Mouse (Mus musculus) hematopoietic stem cell, adult 5-6 weeks (primary cell): ENCODE results near the gene Rasgrp2. TPM values are rescaled to one million over a fixed set of nuclear protein-coding genes. Genes with fewer than 3 reads are reported as not detected.

Experiments used
- ATAC-seq, 2 experiments: fragments of 125-278 bp in 1 of 2; replicated peaks in 1 of 2; 2 replicates each; pipeline ENCODE4 v1.8.0; 2016 to 2017; ENCODE audit warnings: inconsistent platforms in 2 of 2, mild to moderate bottlenecking in 2 of 2, moderate number of reproducible peaks in 2 of 2, low read depth in 1 of 2, moderate TSS enrichment in 1 of 2; ENCODE audit not compliant: low FRiP score in 2 of 2, poor library complexity in 2 of 2, severe bottlenecking in 2 of 2, insufficient read depth in 1 of 2, low TSS enrichment in 1 of 2
- total RNA-seq: library from RNA; stranded (forward); fragments of 172-1452, 232-1000 nt; gene quantifications from 2 replicates; pipeline ENCODE4 v1.2.3, GENCODE M21; 2017

The Rasgrp2 gene
- 101 and 113 TPM in 2 replicates for total RNA-seq

- ATAC-seq: peak; percentile 7 to 16; a peak in 1 of 4 replicates
These were observed at the start of gene Rasgrp2 for GRCm38 (mm10) chr19:6399285-6400095. Gene Rasgrp2, plus strand, starts transcription at chr19:6399340.

- no peak for ATAC-seq
These were observed 47.6 kb upstream of the Rasgrp2 start for GRCm38 (mm10) chr19:6351431-6352106.

GRCm38 (mm10) chr19:6352107-6352505 lies 47.0 kb upstream of the Rasgrp2 start:
- 0 out of 4 replicates have a peak, but pooled peaks of 1 of the 2 experiments have one; percentile 23 for ATAC-seq

- ATAC-seq: no peak
These were observed 45.1 kb upstream of the Rasgrp2 start for GRCm38 (mm10) chr19:6354030-6354429.

GRCm38 (mm10) chr19:6361291-6361690 lies 37.8 kb upstream of the Rasgrp2 start:
- no peak for ATAC-seq

GRCm38 (mm10) chr19:6363091-6363410 lies 36.1 kb upstream of the Rasgrp2 start:
- no peak; a peak in 1 of 4 replicates for ATAC-seq

GRCm38 (mm10) chr19:6363411-6364240 lies 35.5 kb upstream of the Rasgrp2 start, which contains the start of gene Sf1:
Gene Sf1, plus strand, starts transcription at chr19:6363690.
- ATAC-seq: peak; percentile 88 to 91

GRCm38 (mm10) chr19:6364317-6364725 lies 34.8 kb upstream of the Rasgrp2 start:
- peak; percentile 8 to 9; a peak in 1 of 4 replicates for ATAC-seq

GRCm38 (mm10) chr19:6364842-6365241 lies 34.3 kb upstream of the Rasgrp2 start:
- no peak for ATAC-seq

GRCm38 (mm10) chr19:6370175-6370574 lies 29.0 kb upstream of the Rasgrp2 start:
- no peak for ATAC-seq

GRCm38 (mm10) chr19:6372433-6372832 lies 26.7 kb upstream of the Rasgrp2 start:
- no peak for ATAC-seq

- peak; percentile 56 to 67; a peak in 3 of 4 replicates for ATAC-seq
These were observed 25.4 kb upstream of the Rasgrp2 start for GRCm38 (mm10) chr19:6373539-6374400.

- no peak for ATAC-seq
These were observed 24.6 kb upstream of the Rasgrp2 start for GRCm38 (mm10) chr19:6374571-6374970.

- no peak for ATAC-seq
These were observed 23.5 kb upstream of the Rasgrp2 start for GRCm38 (mm10) chr19:6375423-6376254.

- ATAC-seq: 0 out of 4 replicates have a peak, but pooled peaks of 1 of the 2 experiments have one; percentile 14
These were observed 22.9 kb upstream of the Rasgrp2 start for GRCm38 (mm10) chr19:6376255-6376564.

GRCm38 (mm10) chr19:6376643-6377042 lies 22.5 kb upstream of the Rasgrp2 start:
- ATAC-seq: no peak
